Mouse (Mus musculus) intestine, embryonic 15.5 days (tissue): ENCODE results near the gene Pced1b. TPM values are rescaled to one million over a fixed set of nuclear protein-coding genes. Genes with fewer than 3 reads are reported as not detected.

ENCODE experiments used
- ATAC-seq: fragments of 200-750 bp; cut with Nextera tagmentation; 2 replicates; pipeline ENCODE4 v1.8.0; 2017; ENCODE audit warnings: moderate TSS enrichment, moderate library complexity
- H3K27ac ChIP-seq: fragments of 300-500 bp; sonication (generic); 2 replicates; pipeline ENCODE4 v1.5.1; 2015; ENCODE audit warnings: mild to moderate bottlenecking, inconsistent platforms
- H3K27me3 ChIP-seq: fragments of 300-500 bp; sonication (generic); replicated peaks from 2 replicates; pipeline ENCODE4 v1.6.1; 2015; ENCODE audit warnings: inconsistent platforms
- H3K36me3 ChIP-seq: fragments of 300-500 bp; sonication (generic); 2 replicates; pipeline ENCODE4 v1.6.1; 2015; ENCODE audit warnings: inconsistent platforms
- H3K4me1 ChIP-seq: fragments of 300-500 bp; sonication (generic); replicated peaks from 2 replicates; pipeline ENCODE4 v1.6.1; 2015; ENCODE audit warnings: inconsistent platforms
- H3K4me2 ChIP-seq: fragments of 300-500 bp; sonication (generic); replicated peaks from 2 replicates; pipeline ENCODE4 v1.6.1; 2015; ENCODE audit warnings: mild to moderate bottlenecking, inconsistent platforms
- H3K4me3 ChIP-seq: fragments of 300-500 bp; sonication (generic); replicated peaks from 2 replicates; pipeline ENCODE4 v1.5.1; 2015; ENCODE audit warnings: inconsistent platforms
- H3K9ac ChIP-seq: fragments of 300-500 bp; sonication (generic); 2 replicates; pipeline ENCODE4 v1.6.1; 2015; ENCODE audit warnings: inconsistent platforms
- H3K9me3 ChIP-seq: fragments of 300-500 bp; sonication (generic); 2 replicates; pipeline ENCODE4 v1.6.1; 2016; ENCODE audit warnings: inconsistent platforms
- WGBS: fragments of 180-500 bp; shearing (Covaris S2); methylation state at CpG from one replicate; pipeline ENCODE4 v1.1.7; 2015; 5-methylcytosine and 5-hydroxymethylcytosine counted together
- polyA plus RNA-seq: library from polyadenylated mRNA; unstranded; fragments of >200 nt; fragmentation: Nextera tagmentation; extraction: Ambion mirVana; gene quantifications from 2 replicates; pipeline ENCODE4 v1.2.1, GENCODE M21; 2015

The Pced1b gene
- polyA plus RNA-seq, 1 experiment from 2014 or later = 4.0 TPM

- Histone ChIP-seq H3K4me1 (0 out of 2 replicates have a peak, but pooled peaks cover 8% of the 10 kb centered on the region), H3K4me2 (no peak overlapping the region), H3K27ac (no peak overlapping the region), H3K9me3 (no peaks in the 10 kb centered on the region), H3K4me3 (no peak overlapping the region), H3K9ac (no peak overlapping the region), H3K36me3 (no peaks in the 10 kb centered on the region), H3K27me3 (no peaks in the 10 kb centered on the region)
- ATAC-seq = no peak
- 83% methylated on average over 8 of the region's 8 CpGs for WGBS
These were observed 33.2 kb downstream of the Pced1b start for GRCm38 (mm10) chr15:97280131-97280530.

GRCm38 (mm10) chr15:97280776-97281175 lies 33.9 kb downstream of the Pced1b start:
- H3K4me2 ChIP-seq = no peak overlapping the region
- 50% methylated on average over 9 of the region's 9 CpGs for WGBS
- H3K36me3 ChIP-seq = no peaks in the 10 kb centered on the region
- H3K9me3 ChIP-seq = no peaks in the 10 kb centered on the region
- no peak for ATAC-seq
- no peak overlapping the region for H3K4me3 ChIP-seq
- H3K27ac ChIP-seq = no peak overlapping the region
- no peak overlapping the region for H3K9ac ChIP-seq
- H3K4me1 ChIP-seq = 0 out of 2 replicates have a peak, but pooled peaks cover 8% of the 10 kb centered on the region
- no peaks in the 10 kb centered on the region for H3K27me3 ChIP-seq

- Histone ChIP-seq H3K27me3 (no peaks in the 10 kb centered on the region), H3K9me3 (no peaks in the 10 kb centered on the region), H3K4me3 (no peak overlapping the region), H3K36me3 (no peaks in the 10 kb centered on the region), H3K9ac (no peak overlapping the region), H3K4me2 (no peak overlapping the region), H3K27ac (no peak overlapping the region), H3K4me1 (0 out of 2 replicates have a peak, but pooled peaks cover 4% of the 10 kb centered on the region)
- no peak for ATAC-seq
- 49% methylated on average over 10 of the region's 10 CpGs for WGBS
These were observed 35.0 kb downstream of the Pced1b start for GRCm38 (mm10) chr15:97281712-97282571.

DNA sequence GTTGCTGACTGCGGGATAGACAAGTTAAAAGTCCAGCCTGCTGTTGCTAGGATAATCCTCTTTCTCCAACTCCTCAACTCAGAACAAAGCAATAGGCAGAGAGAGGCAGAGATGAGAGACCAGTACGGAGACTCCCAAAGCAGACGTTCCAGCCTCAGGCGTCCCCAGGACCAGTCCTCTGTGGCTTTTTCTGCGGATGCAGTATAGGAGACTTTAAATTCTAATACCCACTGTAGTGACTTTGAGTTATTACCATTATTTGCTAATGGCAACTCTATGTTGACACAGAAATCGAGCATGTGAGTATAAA lies 35.6 kb downstream of the Pced1b start:
- 0 out of 2 replicates have a peak, but pooled peaks cover 4% of the 10 kb centered on the region for H3K4me1 ChIP-seq
- H3K36me3 ChIP-seq = no peaks in the 10 kb centered on the region
- H3K4me2 ChIP-seq = no peak overlapping the region
- no peaks in the 10 kb centered on the region for H3K9me3 ChIP-seq
- no peaks in the 10 kb centered on the region for H3K27me3 ChIP-seq
- H3K9ac ChIP-seq = no peak overlapping the region
- ATAC-seq = no peak
- 56% methylated on average over 6 of the region's 6 CpGs for WGBS
- H3K4me3 ChIP-seq = no peak overlapping the region
- no peak overlapping the region for H3K27ac ChIP-seq

DNA sequence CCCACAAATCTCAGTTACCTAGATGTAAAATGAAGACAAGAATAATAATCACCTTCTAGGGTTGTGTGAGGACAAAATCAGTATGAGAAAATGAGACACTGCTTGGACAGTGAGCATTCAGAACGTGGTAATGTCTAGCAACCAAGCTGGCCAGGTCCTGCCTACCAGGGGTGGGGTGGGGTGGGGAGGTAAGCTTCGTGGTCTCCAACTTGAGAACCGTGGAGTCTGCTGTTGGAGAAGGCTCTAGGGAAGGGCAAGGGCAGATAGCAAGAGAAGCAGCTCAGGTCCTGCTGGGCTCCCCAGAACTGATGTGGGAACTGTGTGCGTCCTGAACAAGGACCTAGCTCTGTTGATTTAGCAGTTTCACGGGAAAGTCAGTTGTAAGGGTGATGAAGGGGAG lies 37.3 kb downstream of the Pced1b start:
- Histone ChIP-seq H3K4me3 (no peak overlapping the region), H3K36me3 (no peaks in the 10 kb centered on the region), H3K9ac (no peak overlapping the region), H3K27ac (no peak overlapping the region), H3K4me1 (0 out of 2 replicates have a peak, but pooled peaks cover 4% of the 10 kb centered on the region), H3K27me3 (no peaks in the 10 kb centered on the region), H3K4me2 (no peak overlapping the region), H3K9me3 (no peaks in the 10 kb centered on the region)
- WGBS = 61% methylated on average over 5 of the region's 5 CpGs
- no peak for ATAC-seq

GRCm38 (mm10) chr15:97285665-97286212 lies 38.8 kb downstream of the Pced1b start:
- Histone ChIP-seq H3K36me3 (no peaks in the 10 kb centered on the region), H3K4me1 (0 out of 2 replicates have a peak, but pooled peaks cover 1% of the 10 kb centered on the region), H3K4me3 (no peak overlapping the region), H3K4me2 (no peak overlapping the region), H3K27ac (no peak overlapping the region), H3K9ac (no peak overlapping the region), H3K27me3 (no peaks in the 10 kb centered on the region), H3K9me3 (no peaks in the 10 kb centered on the region)
- 85% methylated on average over 10 of the region's 10 CpGs for WGBS
- no peak for ATAC-seq

GRCm38 (mm10) chr15:97286731-97287130 lies 39.8 kb downstream of the Pced1b start:
- H3K4me1 ChIP-seq = 0 out of 2 replicates have a peak, but pooled peaks cover 3% of the 10 kb centered on the region
- no peak overlapping the region for H3K9ac ChIP-seq
- H3K27me3 ChIP-seq = no peaks in the 10 kb centered on the region
- H3K36me3 ChIP-seq = no peaks in the 10 kb centered on the region
- ATAC-seq = no peak
- no peak overlapping the region for H3K27ac ChIP-seq
- no peak overlapping the region for H3K4me3 ChIP-seq
- WGBS = 83% methylated on average over 10 of the region's 10 CpGs
- H3K9me3 ChIP-seq = no peaks in the 10 kb centered on the region
- no peak overlapping the region for H3K4me2 ChIP-seq

DNA sequence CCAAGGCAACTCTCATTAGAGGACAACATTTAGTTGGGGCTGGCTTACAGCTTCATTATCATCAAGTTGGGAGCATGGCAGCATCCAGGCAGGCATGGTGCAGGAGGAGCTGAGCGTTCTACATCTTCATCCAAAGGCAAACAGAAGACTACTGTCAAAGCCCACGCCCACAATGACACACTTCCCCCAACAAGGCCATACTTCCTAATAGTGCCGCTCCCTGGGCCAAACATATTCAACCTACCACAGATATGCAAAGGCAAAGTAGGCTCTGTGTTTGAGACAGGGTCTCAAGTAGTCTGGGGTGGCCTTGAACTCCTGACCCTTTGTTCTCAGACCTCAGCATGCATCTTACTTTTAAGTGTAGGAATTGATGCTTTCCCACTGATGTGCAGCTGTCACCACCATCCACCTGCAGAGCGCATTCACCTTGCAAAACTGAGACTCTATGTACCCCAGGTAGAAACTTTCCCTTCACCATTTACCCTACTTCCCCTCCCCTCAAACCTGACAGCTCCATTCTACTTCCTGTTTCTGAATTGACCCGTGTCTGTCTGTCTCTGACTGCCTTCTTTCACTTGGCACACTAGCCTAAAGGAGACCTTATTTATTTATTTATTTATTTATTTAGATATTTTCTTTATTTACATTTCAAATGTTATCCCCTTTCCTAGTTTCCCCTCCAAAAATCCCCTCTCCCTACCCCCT lies 40.7 kb downstream of the Pced1b start:
- no peaks in the 10 kb centered on the region for H3K36me3 ChIP-seq
- no peak overlapping the region for H3K4me3 ChIP-seq
- no peak overlapping the region for H3K9ac ChIP-seq
- H3K4me1 ChIP-seq = 0 out of 2 replicates have a peak, but pooled peaks cover 3% of the 10 kb centered on the region
- ATAC-seq = no peak
- no peaks in the 10 kb centered on the region for H3K9me3 ChIP-seq
- no peaks in the 10 kb centered on the region for H3K27me3 ChIP-seq
- 88% methylated on average over 5 of the region's 5 CpGs for WGBS
- H3K4me2 ChIP-seq = no peak overlapping the region
- no peak overlapping the region for H3K27ac ChIP-seq

DNA sequence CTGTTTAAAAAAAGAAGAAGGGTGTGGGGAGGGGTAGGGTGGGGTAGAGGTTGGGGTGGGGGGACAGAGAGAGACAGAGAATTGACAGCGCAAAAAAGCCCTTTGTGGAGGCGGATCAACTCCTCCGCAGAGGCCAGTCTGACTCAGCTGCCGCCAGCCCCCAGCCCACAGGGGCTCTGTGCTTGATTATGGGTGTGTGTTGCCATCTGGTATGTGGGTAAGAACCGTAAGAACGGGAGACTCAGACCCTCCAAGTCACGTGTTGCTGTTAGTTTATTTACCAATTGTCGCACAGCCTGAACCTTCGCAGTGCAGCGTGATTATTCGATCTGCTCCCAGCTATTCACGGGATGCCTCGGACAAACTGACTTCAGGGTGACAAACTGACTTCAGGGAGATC lies 41.8 kb downstream of the Pced1b start:
- ATAC-seq = no peak
- Histone ChIP-seq H3K9me3 (no peaks in the 10 kb centered on the region), H3K4me2 (no peak overlapping the region), H3K27ac (no peak overlapping the region), H3K4me1 (0 out of 2 replicates have a peak, but pooled peaks cover 3% of the 10 kb centered on the region), H3K4me3 (no peak overlapping the region), H3K36me3 (no peaks in the 10 kb centered on the region), H3K9ac (no peak overlapping the region), H3K27me3 (no peaks in the 10 kb centered on the region)
- 69% methylated on average over 13 of the region's 13 CpGs for whole genome bisulfite sequencing

GRCm38 (mm10) chr15:97289176-97289575 lies 42.3 kb downstream of the Pced1b start:
- H3K27me3 ChIP-seq = no peaks in the 10 kb centered on the region
- H3K9ac ChIP-seq = no peak overlapping the region
- 0 out of 2 replicates have a peak, but pooled peaks cover 3% of the 10 kb centered on the region for H3K4me1 ChIP-seq
- no peak overlapping the region for H3K27ac ChIP-seq
- H3K36me3 ChIP-seq = no peaks in the 10 kb centered on the region
- no peak for ATAC-seq
- no peak overlapping the region for H3K4me3 ChIP-seq
- no peak overlapping the region for H3K4me2 ChIP-seq
- no peaks in the 10 kb centered on the region for H3K9me3 ChIP-seq
- WGBS = 64% methylated on average over 4 of the region's 4 CpGs

DNA sequence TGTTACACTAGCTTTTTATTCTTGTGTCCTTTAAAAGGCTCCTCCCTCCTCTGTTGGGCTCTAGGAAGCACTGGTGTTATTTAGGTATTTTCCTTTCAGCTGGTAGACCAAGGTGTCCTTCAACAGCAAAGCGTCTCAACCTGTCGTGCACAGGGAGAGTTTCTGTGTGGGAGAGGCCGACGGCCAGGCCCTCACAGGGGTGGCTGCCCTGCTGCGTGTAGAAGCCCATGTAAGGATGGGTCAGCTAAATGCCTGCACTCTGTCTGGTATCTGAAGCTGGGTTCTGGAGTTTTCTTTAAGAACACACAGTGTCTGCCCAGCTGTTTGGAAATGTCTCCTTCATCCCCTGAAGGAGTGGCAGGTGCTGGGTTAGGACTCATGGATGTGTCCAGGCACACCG lies 43.4 kb downstream of the Pced1b start:
- no peak for ATAC-seq
- H3K4me1 ChIP-seq = 0 out of 2 replicates have a peak, but pooled peaks cover 3% of the 10 kb centered on the region
- no peak overlapping the region for H3K9ac ChIP-seq
- no peak overlapping the region for H3K4me3 ChIP-seq
- no peak overlapping the region for H3K4me2 ChIP-seq
- H3K27ac ChIP-seq = no peak overlapping the region
- no peaks in the 10 kb centered on the region for H3K27me3 ChIP-seq
- H3K36me3 ChIP-seq = no peaks in the 10 kb centered on the region
- H3K9me3 ChIP-seq = no peaks in the 10 kb centered on the region
- WGBS = 91% methylated on average over 6 of the region's 6 CpGs

DNA sequence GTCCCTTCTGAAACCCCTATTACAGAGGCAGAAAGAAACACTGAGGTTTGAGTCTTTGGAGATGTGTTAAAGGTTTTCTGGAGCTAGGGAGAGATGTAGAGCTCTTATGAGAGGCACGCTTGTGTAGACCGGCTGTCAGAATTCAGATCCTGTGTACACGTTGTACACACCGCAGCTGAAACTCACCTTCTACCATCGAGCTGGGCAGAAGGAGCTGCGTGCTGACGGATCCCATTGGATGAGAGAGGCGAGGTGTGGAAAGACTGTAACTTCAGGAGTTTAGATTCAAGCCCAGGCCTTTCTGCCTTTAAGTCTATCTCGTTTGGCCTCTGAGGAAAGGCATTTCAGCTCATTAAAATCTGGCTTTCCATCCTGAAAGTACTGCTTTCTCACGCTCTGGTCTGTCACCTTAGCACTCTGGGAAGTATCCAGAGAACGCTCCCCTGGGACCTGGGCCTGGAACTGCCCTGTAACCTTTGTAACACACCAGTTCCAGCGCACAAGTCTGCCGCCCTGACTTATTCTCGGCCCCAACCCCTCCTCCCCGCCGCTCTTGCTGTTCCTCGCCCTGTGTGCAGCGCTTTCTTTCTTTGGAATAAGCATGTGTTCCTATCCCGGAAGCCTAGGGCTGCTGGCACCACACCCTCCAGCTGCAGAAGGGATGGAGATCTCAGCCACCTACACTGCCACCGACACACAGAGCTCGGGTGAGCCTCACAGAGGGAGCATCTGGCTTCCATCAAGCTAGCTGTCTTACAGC lies 44.6 kb downstream of the Pced1b start:
- Histone ChIP-seq H3K9ac (no peak overlapping the region), H3K36me3 (no peaks in the 10 kb centered on the region), H3K27ac (no peak overlapping the region), H3K9me3 (no peaks in the 10 kb centered on the region), H3K4me2 (no peak overlapping the region), H3K27me3 (no peaks in the 10 kb centered on the region), H3K4me3 (no peak overlapping the region), H3K4me1 (0 out of 2 replicates have a peak, but pooled peaks cover 3% of the 10 kb centered on the region)
- 0 out of 2 replicates have a peak, but pooled peaks have one; percentile 17 for ATAC-seq
- 69% methylated on average over 21 of the region's 21 CpGs for whole genome bisulfite sequencing
